Mouse (Mus musculus): Measurements from ENCODE around the gene Apeh. TPM values are rescaled to one million over a fixed set of nuclear protein-coding genes. Genes with fewer than 3 reads are reported as not detected.
A peak's percentile ranks its signal among the peaks of the same experiment; 100 is the strongest.

Gene Apeh
- polyA plus RNA-seq, 1 experiment: 69.6 TPM

DNA sequence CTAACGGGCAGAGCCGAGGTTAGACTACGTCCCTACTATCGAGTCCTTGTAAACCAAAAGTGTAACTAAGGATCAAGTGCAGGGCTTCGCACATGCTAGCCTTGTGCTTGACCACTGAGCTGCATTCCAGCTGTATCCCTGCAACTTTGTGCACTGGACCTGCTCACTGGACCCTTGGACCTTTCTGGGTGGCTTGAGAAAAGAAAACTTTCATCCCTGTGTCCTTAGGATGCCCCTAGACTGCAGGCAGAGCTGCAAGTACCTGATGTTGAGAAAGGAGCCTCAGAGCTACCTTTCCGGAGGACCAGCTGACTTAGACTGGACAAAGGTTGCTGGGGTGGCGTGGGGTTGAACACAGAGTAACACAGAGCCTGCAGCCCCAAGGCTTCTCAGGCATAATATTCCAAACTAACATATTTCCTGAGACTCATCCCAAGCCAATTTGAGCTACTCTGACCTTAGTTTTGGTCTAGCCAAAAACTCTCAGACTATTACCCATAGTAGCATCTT lies 3.7 kb downstream of the Apeh start:
- H3K4me1 ChIP-seq (ENCODE audit: control insufficient read depth, insufficient read depth, low read length): no peaks in the 10 kb centered on the region; the same call in 1 of the 2 replicates
- H3K27me3 ChIP-seq (ENCODE audit: control insufficient read depth, insufficient read depth, low read length): no peaks in the 10 kb centered on the region
- TF ChIP-seq CTCF (IDR thresholded peaks at IDR 0.05; ENCODE audit: borderline replicate concordance, insufficient read depth, low read depth, low read length) (no peak), POLR2A (IDR thresholded peaks at IDR 0.05; ENCODE audit: borderline replicate concordance, insufficient read depth, low read length) (no peak)
- 96% methylated on average over 7 of the region's 7 CpGs for WGBS
- no peak overlapping the region for H3K4me3 ChIP-seq (replicated peaks; ENCODE audit: insufficient read depth, low read depth, low read length)
- H3K27ac ChIP-seq (ENCODE audit: insufficient read depth, low read length): no peak overlapping the region
- DNase-seq: no peak

DNA sequence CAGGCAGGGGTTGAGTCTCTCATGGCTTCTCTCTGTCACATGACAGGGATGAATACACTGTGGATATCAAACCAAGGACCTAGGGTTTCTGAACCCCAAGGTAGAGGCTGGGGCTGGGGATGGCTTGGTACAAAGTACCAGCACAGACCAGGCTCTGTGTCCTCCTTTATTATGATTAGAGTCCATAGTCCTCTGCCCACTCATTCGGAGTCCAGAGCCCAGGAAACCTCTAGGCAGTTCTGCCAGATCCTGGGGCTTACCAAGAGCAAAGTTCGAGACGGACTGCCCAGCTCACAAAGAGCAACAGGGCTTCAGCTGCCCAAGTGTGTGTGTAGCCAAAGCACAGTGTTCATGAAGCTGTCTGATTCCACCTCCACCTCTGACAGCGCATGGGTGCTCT lies 9.1 kb downstream of the Apeh start:
- 88% methylated on average over 4 of the region's 4 CpGs for WGBS

DNA sequence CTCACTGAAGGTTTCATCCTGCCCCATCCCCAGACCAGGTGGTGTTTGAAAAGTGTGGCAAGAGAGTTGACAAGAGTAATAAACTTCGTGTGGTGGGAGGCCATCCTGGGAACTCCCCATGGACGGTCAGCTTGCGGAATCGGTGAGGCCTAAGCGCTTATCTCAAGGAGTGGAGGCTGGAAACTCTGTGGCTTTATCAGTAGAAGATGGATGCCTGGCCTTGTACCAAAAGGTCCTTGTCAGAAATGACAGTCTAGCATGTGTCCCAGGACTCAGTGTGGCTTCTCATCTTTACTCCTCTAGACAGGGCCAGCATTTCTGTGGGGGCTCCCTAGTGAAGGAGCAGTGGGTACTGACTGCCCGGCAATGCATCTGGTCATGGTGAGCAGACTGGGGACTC lies 10.8 kb downstream of the Apeh start:
- 90% methylated on average over 6 of the region's 6 CpGs for WGBS
- Histone ChIP-seq H3K4me3 (replicated peaks; ENCODE audit: insufficient read depth, low read depth, low read length) (no peak overlapping the region), H3K27me3 (ENCODE audit: control insufficient read depth, insufficient read depth, low read length) (no peaks in the 10 kb centered on the region), H3K4me1 (ENCODE audit: control insufficient read depth, insufficient read depth, low read length) (peaks cover 15% of the 10 kb centered on the region), H3K27ac (ENCODE audit: insufficient read depth, low read length) (no peak overlapping the region)
- no peak for DNase-seq
- TF ChIP-seq POLR2A (IDR thresholded peaks at IDR 0.05; ENCODE audit: borderline replicate concordance, insufficient read depth, low read length) (no peak), CTCF (IDR thresholded peaks at IDR 0.05; ENCODE audit: borderline replicate concordance, insufficient read depth, low read depth, low read length) (no peak)

More for the DNA sequence above, 9.1 kb downstream of the Apeh start:
- peaks cover 11% of the 10 kb centered on the region for H3K4me1 ChIP-seq (ENCODE audit: control insufficient read depth, insufficient read depth, low read length)
- DNase-seq: no peak
- H3K27ac ChIP-seq (ENCODE audit: insufficient read depth, low read length): no peak overlapping the region
- no peak for TF ChIP-seq CTCF (IDR thresholded peaks at IDR 0.05; ENCODE audit: borderline replicate concordance, insufficient read depth, low read depth, low read length)
- TF ChIP-seq POLR2A (IDR thresholded peaks at IDR 0.05; ENCODE audit: borderline replicate concordance, insufficient read depth, low read length): no peak
- no peak overlapping the region for H3K4me3 ChIP-seq (replicated peaks; ENCODE audit: insufficient read depth, low read depth, low read length)
- H3K27me3 ChIP-seq (ENCODE audit: control insufficient read depth, insufficient read depth, low read length): no peaks in the 10 kb centered on the region

DNA sequence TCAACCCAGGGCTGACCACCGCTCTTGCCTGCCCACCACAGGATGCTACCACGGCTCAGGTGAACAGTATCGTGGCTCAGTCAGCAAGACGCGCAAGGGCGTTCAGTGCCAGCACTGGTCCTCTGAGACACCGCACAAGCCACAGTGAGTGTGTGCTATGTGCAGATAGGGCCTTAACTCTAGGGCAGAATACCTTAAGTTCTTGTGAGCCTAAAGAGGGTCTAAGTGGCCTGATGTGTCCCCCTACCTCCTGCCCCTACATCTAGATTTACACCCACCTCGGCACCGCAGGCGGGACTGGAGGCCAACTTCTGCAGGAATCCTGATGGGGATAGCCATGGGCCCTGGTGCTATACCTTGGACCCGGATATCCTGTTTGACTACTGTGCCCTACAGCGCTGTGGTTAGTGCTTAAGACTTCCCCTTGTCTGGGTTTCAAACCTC lies 11.4 kb downstream of the Apeh start, which contains the start of gene Rnf123:
Gene Rnf123 (minus strand): TSS at position 359 of the 444 bp plus-strand sequence.
- no peak for DNase-seq
- Histone ChIP-seq H3K27ac (ENCODE audit: insufficient read depth, low read length) (no peak within 1 kb of the TSS), H3K4me1 (ENCODE audit: control insufficient read depth, insufficient read depth, low read length) (peaks cover 15% of the 10 kb centered on the region), H3K27me3 (ENCODE audit: control insufficient read depth, insufficient read depth, low read length) (no peaks in the 10 kb centered on the region), H3K4me3 (replicated peaks; ENCODE audit: insufficient read depth, low read depth, low read length) (no peak within 1 kb of the TSS)
- TF ChIP-seq POLR2A (IDR thresholded peaks at IDR 0.05; ENCODE audit: borderline replicate concordance, insufficient read depth, low read length) (no peak; the same call in 1 of the 2 replicates), CTCF (IDR thresholded peaks at IDR 0.05; ENCODE audit: borderline replicate concordance, insufficient read depth, low read depth, low read length) (no peak)
- WGBS: 37% methylated on average over 12 of the region's 12 CpGs

DNA sequence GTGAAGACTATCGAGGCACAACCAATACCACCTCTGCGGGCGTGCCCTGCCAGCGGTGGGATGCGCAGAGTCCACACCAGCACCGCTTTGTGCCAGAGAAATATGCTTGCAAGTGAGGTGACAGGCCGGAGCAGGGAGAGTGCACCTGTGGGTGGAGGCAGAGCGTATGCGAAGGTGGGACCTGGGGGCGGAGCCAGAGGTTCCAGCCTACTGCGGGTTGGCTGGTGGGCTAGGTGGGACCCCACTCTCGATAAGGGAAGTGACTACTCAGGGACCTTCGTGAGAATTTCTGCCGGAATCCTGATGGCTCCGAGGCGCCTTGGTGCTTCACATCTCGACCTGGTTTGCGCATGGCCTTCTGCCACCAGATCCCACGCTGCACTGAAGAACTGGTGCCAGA lies 11.9 kb downstream of the Apeh start:
- H3K4me1 ChIP-seq (ENCODE audit: control insufficient read depth, insufficient read depth, low read length): peaks cover 19% of the 10 kb centered on the region
- no peak for DNase-seq
- WGBS: 6% methylated on average over 19 of the region's 19 CpGs
- TF ChIP-seq POLR2A (IDR thresholded peaks at IDR 0.05; ENCODE audit: borderline replicate concordance, insufficient read depth, low read length): no peak
- no peak for TF ChIP-seq CTCF (IDR thresholded peaks at IDR 0.05; ENCODE audit: borderline replicate concordance, insufficient read depth, low read depth, low read length)
- no peak overlapping the region for H3K27ac ChIP-seq (ENCODE audit: insufficient read depth, low read length)
- no peaks in the 10 kb centered on the region for H3K27me3 ChIP-seq (ENCODE audit: control insufficient read depth, insufficient read depth, low read length)
- H3K4me3 ChIP-seq (replicated peaks; ENCODE audit: insufficient read depth, low read depth, low read length): no peak overlapping the region

DNA sequence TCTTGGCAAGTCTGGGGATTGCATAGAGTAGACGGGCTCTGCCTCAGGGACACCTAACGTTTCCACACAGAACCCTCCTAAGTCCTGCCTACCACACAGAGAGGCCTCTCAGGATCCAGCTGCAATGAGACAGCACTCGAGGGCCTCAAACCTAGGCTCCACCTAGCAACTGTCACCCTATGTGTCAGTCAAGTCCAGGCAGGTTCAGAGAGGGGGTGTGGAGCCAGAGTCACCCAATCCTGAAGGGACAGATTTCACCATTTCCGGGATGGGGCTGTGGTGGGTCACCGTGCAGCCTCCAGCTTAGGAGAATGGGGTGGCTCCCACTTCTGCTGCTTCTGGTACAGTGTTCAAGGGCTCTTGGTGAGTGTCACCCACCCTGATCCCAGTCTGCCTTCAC lies 14.2 kb downstream of the Apeh start, which contains the start of gene Mst1:
Gene Mst1 (plus strand): TSS at position 269 of the 400 bp plus-strand sequence.
- H3K27ac ChIP-seq (ENCODE audit: insufficient read depth, low read length): peak within 1 kb of the TSS; percentile 75
- WGBS: 85% methylated on average over 5 of the region's 5 CpGs
- peak within 1 kb of the TSS; percentile 61 for H3K4me3 ChIP-seq (replicated peaks; ENCODE audit: insufficient read depth, low read depth, low read length)
- H3K4me1 ChIP-seq (ENCODE audit: control insufficient read depth, insufficient read depth, low read length): peaks cover 26% of the 10 kb centered on the region
- no peak for DNase-seq
- H3K27me3 ChIP-seq (ENCODE audit: control insufficient read depth, insufficient read depth, low read length): no peaks in the 10 kb centered on the region
- TF ChIP-seq CTCF (IDR thresholded peaks at IDR 0.05; ENCODE audit: borderline replicate concordance, insufficient read depth, low read depth, low read length) (no peak), POLR2A (IDR thresholded peaks at IDR 0.05; ENCODE audit: borderline replicate concordance, insufficient read depth, low read length) (no peak)

DNA sequence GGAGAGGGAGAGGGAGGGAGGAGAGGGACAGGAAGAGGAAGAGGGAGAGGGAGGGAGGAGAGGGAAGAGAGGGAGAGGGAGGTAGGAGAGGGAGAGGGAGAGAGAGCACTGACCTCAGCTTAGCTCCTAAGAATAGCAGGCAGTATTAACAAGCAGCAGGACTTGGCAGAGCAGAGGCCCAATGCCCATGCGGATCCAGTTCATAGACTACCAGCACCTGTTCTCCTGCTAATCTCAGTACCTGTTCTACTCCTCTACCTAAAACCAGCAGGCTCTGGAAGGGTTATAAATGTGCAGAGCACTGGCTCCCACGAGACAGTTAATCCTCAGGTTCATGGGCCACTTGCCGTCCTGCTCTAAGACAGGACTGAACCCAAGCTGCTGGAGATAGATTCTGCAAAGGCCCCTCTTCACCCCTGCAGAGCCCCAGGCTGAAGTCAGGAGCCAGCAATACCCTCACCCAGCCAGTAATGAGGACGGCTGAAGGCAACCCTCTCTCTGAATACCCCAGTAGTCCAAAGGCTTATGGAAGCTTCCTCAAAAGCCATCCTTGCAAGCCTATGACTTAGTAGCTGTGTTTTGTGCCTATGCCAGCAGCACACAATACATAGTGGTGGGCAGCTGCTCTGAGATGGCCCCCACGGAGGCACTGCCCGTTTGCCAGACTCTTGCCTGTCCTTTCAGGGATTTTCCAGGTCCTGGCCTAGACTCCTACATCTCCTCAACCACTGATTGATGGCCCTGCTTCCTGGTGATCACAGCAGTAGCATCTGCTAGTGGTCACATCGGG lies 21.1 kb downstream of the Apeh start:
- H3K4me1 ChIP-seq (ENCODE audit: control insufficient read depth, insufficient read depth, low read length): peaks cover 47% of the 10 kb centered on the region
- TF ChIP-seq CTCF (IDR thresholded peaks at IDR 0.05; ENCODE audit: borderline replicate concordance, insufficient read depth, low read depth, low read length) (no peak), POLR2A (IDR thresholded peaks at IDR 0.05; ENCODE audit: borderline replicate concordance, insufficient read depth, low read length) (peak; percentile 52; the same call in 1 of the 2 replicates)
- WGBS: 9% methylated on average over 7 of the region's 7 CpGs
- no peak overlapping the region for H3K4me3 ChIP-seq (replicated peaks; ENCODE audit: insufficient read depth, low read depth, low read length)
- peak; percentile 85 to 96 for DNase-seq
- peak overlapping the region; percentile 100 for H3K27ac ChIP-seq (ENCODE audit: insufficient read depth, low read length)
- H3K27me3 ChIP-seq (ENCODE audit: control insufficient read depth, insufficient read depth, low read length): no peaks in the 10 kb centered on the region
